Mouse (Mus musculus) erythroblast, adult 5-6 weeks (primary cell): ENCODE results near the gene Pde9a. TPM values are rescaled to one million over a fixed set of nuclear protein-coding genes. Genes with fewer than 3 reads are reported as not detected.

Experiments used
- ATAC-seq: replicated peaks from 2 replicates; pipeline ENCODE4 v1.8.0; 2016; ENCODE audit warnings: moderate number of reproducible peaks, mild to moderate bottlenecking, moderate TSS enrichment, inconsistent platforms; ENCODE audit not compliant: poor library complexity, low FRiP score, severe bottlenecking
- total RNA-seq, 2 experiments: library from RNA; stranded (forward) in 1 of 2; stranded (reverse) in 1 of 2; fragments of 150-400 nt in 1 of 2; fragments of 200-764, 138-1000 nt in 1 of 2; gene quantifications; 2 replicates each; pipeline versions ENCODE4 v1.2.3 to v1.2.4; 2015 to 2017; ENCODE audit warnings: low replicate concordance in 2 of 2

Gene Pde9a
- total RNA-seq, 2 experiments from 2014 or later = not detected

DNA sequence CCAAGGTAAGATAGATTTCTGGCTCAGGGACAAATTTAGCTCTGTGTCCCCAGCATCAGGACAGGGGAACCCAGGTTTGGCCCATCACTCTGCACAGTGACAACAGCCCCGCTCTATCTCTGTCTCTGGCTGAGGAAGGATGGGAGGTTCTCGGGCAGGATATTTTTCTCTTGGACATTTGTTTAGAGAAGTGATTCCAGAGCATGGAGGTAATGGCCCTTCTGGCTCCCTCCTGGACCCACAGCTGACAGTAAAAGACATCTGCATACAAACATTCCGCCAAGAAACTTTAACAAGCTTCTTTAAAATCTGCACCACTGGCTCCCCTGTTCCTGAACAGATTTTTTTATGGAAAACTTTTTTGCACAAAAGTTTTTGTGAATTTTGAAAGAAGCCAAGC is 67.5 kb downstream of the Pde9a start:
- ATAC-seq = no peak

DNA sequence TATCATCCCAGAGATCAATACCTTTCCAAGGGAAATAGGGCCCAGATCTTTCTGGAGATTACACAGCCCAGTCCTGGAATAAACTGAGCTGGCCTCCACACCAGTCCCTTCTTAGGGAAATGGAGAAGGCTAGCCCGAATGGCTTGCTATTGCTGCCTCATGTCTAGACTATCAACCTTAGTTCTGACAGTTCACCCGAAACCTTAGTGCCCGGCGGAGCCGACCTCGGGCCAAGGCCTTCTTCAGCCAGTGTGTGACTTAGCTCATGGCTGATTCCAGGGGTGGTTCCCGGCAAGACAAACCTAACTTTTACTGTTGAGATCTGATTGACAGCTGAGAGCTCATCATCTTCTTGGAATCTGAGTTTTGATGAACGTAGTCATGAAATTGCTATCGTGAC is 68.0 kb downstream of the Pde9a start:
- no peak for ATAC-seq

- no peak; the same call in 1 of the 2 replicates for ATAC-seq
Observed at GRCm38 (mm10) chr17:31456723-31457567, 70.9 kb downstream of the Pde9a start.

DNA sequence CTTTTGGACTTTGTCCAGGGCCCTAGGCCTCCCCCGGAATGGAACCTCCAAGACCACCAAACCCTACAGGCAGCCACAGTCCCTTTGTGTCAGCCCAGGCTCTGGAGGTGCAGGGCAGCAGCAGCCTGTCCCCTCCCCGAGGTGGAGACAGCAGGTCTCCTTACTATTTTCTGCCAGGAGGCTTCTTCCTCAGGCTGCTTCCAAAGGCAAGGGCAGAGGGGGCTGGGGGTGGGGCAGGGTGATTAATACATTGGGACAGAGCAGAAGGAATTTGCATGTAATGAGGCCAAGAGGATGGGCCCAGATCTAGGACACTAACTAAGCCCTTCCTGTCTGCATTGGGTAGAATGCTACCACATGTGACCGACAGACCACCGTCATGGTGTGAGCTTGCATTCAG is 74.4 kb downstream of the Pde9a start:
- ATAC-seq = no peak

GRCm38 (mm10) chr17:31462506-31462905 is 76.5 kb downstream of the Pde9a start:
- no peak for ATAC-seq

DNA sequence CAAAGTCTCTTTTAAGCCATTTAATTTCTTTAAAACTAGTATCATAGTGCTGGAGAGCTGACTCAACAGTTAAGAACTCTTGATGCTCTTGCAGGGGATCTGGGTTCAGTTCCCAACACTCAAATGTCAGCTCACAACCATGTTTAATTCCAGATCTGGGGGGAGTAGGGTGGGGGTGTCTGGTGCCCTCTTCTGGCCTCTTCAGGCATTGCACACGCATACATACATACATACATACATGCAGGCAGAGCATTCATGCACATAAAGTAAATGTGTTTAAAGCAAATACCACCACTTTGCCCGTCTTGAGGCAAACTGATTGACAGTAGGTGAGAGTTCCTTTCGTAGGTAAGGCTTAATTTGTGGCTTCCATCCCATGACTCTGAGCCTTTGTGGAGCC is 80.8 kb downstream of the Pde9a start:
- peak; percentile 61; the same call in 1 of the 2 replicates for ATAC-seq

GRCm38 (mm10) chr17:31468496-31468895 is 82.5 kb downstream of the Pde9a start:
- ATAC-seq = no peak

DNA sequence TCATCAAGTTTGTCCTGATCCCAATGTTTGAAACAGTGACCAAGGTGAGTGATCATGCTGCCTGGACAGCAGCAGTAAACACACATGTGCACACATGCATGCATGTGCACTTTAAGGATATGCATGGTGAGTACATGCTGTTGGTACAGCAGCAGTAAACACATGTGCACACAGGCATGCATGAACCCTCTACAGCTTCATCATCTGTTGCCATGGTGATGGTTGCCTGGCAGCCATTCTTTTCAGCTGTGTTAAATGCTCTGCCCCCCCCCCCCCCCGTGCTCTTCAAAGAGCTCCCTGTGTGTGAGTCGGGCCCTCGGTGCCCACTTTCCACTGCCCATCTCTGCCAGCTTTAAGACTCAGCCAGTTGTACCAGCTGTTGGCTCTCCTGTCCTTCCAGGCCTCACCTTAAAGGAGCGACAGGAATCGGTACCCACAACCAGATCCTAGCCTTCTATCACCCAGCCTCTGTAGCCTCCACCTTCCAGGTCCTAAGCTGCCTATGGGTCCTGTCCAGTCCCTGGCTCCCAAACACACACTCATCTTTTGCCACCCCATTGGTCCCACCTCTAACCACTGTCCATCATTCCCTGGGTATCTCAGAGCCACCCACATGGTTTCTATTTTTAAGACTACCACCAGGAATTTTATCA is 84.9 kb downstream of the Pde9a start:
- no peak for ATAC-seq

DNA sequence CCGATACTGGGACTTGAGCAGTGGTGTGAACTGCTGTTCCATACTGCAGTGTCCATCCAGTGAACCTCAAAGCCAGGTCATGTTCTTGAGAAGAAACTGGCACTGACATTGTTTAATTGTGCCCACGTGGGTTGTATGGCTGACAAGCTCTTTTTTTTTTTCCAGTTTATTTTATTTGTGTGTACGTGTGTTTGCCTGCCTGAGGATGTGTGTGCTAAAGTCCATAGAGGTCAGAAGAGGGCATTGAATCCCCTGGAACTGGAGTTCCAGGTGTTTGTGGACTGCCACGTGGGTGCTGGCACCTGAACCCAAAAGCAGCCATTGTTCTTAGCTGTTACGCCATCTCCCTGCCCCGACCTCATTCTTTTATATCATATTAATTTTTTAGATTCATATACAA is 88.4 kb downstream of the Pde9a start:
- no peak for ATAC-seq

- ATAC-seq = no peak
Observed at GRCm38 (mm10) chr17:31478606-31479005, 92.6 kb downstream of the Pde9a start.

DNA sequence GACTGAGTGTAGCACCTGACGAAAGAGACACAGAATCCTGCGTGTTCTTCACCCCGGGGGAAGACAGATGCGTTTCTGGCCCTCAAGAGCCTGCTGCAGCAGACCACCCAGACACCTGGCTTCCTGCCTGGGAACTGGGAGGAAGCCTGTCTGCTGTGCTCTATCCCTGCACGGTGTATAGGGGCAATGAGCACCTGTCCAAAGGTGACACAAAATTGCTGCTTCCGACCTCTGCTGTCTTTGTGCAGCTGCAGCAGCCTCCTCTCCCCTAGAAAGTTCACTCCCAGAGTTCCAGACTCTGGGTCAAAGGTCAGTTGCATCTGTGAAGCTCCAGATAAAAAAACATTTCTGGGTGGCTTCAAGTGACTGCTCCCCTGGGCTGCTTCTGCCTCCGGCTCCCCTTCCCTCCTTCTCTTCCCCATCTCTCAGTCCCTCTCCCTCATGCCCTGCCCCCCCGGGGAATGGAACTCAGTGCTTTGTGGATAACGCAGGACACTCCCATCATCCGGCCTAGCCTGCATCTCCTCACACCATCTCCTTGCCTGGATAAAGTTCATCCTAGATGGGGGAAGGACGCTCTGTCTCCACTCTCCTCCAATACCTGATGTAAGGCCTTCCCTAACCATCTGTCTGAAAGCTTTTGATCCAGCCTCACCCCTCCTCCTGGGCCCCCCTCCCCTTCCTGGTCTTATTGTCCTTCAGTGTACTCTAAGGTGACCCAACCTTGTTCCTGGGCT is 93.3 kb downstream of the Pde9a start:
- ATAC-seq = no peak

GRCm38 (mm10) chr17:31486616-31487198 is 100.7 kb downstream of the Pde9a start:
- no peak for ATAC-seq

GRCm38 (mm10) chr17:31487433-31488060 is 101.5 kb downstream of the Pde9a start:
- ATAC-seq = no peak

GRCm38 (mm10) chr17:31491355-31491754 is 105.3 kb downstream of the Pde9a start:
- no peak for ATAC-seq

GRCm38 (mm10) chr17:31492416-31492815 is 106.4 kb downstream of the Pde9a start:
- 0 out of 2 replicates have a peak, but pooled peaks have one; percentile 62 for ATAC-seq

DNA sequence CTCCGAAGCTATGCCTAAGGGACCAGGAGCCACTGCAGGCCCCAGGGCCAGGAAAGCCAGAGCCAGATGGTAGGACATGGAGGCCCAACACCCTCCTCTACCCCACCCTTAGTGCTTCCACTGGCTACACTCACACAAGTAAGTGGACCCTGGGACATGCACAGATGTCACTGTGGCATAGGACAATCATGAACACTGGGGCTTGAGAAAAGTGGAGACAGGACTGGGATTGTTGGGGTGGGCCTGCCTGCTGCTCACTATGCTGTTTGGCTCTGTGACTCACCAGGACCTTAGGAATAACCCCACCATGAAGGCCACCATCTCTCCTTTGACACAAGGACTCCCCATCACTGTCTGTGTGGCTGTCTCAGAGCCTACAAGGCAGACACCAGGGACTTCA is 109.0 kb downstream of the Pde9a start:
- no peak for ATAC-seq

DNA sequence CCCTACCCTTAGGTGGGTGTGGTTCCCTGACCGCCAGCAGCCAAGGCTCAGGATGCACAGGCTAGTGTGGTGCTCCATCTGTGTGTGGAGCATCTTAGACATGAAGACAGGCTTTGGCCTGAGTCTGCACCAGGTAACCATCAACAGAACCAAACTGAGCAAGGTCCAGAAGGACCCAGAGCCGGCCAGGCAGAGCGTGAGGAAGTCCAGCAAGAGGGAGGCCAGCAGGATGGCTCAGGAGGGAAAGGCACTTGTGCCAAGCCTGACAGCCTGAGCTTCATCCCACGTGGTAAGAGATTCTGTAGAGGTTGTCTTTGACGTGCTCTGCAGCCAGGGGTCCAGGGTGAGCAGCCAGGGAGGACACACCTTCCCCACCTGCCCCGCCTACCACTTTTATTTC is 111.7 kb downstream of the Pde9a start:
- no peak for ATAC-seq

DNA sequence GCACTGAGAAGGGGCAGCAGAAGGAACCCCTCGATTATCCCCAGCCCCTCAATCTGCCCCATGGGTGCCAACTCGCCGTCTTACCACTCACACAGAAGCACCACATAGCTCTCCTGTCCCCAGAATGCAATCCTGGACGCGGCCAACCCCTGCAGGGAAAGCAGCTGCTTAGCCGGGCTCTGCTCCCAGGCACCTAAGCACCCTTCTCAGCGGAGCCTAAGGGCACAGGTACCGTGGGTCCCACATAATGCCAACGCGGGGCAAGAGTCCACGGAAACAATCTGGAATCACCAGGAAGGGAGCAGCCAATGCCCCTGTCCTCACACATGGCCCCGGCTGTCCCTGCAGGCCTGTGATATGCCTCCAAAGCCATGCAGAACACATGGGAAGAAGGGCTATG is 113.7 kb downstream of the Pde9a start:
- ATAC-seq = no peak

GRCm38 (mm10) chr17:31500416-31500815 is 114.4 kb downstream of the Pde9a start:
- ATAC-seq = no peak

DNA sequence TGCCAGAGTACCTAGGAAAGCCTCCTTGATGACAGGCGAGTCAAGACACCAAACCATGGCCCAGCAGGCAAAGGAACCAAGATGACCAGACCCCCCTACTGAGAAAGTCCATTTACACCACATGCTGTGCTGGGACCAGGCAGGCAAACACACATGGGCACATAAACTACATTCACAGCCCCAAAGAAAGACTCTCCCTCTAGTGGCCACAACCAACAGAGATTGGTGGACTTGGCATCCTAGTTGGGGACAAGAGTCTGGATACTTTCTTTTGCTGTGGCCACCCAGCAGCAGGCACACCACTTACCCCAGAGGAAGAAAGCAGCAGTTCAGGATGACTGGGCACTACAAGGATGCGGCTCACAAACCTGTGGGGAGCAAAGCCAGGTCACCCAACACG is 114.9 kb downstream of the Pde9a start:
- no peak for ATAC-seq
